Mouse (Mus musculus): ENCODE data around the gene Msl3l2.

The Msl3l2 gene

DNA sequence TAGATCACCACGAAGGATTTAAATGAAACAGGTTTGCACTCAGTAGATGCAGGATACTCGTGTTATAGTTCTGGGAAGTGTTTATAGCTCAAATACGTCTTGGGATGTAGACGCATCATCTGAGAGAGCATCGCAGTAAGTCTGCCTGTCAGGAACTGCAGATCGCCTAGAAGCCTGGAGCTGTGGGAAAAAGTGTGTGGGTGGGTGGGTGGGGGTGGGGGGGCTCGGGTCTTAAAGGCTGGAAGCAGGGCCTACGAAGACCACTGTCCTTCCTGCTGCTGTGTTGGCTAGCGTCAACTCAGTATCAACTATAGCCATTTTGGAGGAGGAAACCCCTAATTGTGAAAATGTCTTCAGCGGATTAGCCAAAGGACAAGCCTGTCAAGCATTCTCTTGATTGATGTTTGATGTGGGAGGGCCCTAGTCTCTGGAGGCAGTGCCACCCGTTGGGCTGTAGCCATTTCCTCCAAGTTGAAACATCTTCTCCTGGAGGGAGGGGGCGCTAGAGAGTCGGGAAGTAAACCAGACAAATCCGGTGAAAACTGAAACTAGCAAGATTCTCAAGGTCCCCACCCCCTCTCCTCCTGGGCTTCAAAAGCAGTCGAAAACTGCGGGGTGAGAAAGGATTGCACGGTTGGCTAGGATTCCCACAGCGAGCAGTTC, at the start of gene Msl3l2:
Gene Msl3l2, plus strand, starts transcription at position 585 of the 663 bp plus-strand sequence.
- DNase-seq (ENCODE audit: low spot score in 2 of 2) = peak; percentile 80 to 87

DNA sequence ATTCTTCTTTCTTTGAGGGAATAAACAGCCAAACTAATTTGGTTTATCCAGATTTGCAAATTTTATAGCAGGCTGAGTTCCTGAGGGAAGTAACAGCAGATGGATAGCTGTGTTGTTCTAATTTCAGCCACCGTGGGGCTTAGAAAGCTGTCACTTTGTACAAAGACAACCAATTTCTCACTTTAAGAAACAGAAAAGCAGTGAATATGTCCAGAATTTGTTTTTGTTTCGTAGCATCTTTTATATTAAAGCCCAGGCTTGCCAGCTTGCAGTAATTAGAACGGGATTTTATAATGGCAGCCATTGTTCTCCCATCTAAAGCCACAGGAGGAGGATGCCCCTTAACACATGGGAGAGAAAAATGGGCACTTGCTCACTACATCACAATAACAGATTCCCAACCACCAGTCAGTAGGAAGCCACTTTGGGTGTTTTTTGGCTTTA, 47.7 kb upstream of the Msl3l2 start:
- no peak for DNase-seq (ENCODE audit: low spot score in 2 of 2)

GRCm38 (mm10) chr10:56061238-56061830, 45.4 kb upstream of the Msl3l2 start:
- DNase-seq (ENCODE audit: low spot score in 2 of 2) = no peak

DNA sequence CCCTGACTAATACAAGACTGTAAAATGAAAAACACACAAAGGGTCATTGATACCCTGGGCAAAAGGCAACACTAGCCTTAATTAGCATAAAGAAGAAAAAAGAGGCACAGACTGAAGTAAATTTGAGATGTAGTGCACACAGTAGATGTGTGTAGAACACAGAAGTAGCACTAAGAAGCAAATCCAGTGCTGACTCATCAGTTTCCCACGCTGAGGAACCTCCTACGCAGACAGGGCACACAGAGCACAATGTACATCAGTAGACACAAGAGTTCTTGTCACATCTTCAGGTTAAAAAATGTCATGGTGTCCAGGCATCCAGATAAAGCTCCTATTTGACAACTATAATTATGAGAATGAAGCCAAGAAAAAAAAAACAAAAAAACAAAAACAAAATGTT, 44.0 kb upstream of the Msl3l2 start:
- DNase-seq (ENCODE audit: low spot score in 2 of 2) = no peak

DNA sequence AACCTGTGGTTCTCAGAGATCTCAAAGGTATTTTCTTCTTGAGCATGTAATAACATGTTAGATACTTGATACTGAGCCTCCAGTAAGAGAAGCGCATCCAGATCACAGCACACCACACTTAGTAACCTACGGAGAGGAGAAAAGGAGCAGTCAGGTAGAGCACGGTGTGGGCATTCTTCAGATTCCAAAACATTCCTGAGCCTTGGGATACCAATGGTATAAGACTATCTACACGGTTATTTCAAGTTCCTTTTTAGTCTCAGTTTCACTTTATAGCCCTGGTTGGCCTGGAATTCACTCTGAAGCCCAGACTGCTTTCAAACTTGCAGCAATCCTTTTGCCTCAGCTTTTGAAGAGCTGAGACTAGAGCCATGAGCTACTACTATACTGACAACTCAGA, 17.0 kb upstream of the Msl3l2 start:
- no peak for DNase-seq (ENCODE audit: low spot score in 2 of 2)

DNA sequence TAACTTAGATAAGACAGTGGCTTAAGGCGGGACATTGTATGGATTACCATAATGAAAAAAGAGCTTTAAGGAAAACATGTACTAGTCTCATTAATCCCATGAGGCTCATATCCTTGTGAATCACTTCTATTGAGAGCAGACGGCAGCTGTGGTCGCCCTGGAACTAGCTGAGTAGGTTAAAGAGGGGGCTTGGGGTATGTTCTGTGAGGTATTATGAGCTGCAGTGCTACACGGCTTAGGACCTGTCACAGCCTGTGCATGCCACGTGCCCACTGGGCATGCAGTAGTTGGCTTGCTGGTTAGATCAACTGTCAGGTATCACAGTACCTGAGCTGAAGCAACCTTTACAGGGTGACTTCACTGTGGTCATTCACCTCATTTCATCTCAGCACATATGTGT, 12.1 kb upstream of the Msl3l2 start:
- no peak for DNase-seq (ENCODE audit: low spot score in 2 of 2)

- DNase-seq (ENCODE audit: low spot score in 2 of 2) = no peak
These were observed 10.0 kb upstream of the Msl3l2 start for GRCm38 (mm10) chr10:56096757-56097156.

DNA sequence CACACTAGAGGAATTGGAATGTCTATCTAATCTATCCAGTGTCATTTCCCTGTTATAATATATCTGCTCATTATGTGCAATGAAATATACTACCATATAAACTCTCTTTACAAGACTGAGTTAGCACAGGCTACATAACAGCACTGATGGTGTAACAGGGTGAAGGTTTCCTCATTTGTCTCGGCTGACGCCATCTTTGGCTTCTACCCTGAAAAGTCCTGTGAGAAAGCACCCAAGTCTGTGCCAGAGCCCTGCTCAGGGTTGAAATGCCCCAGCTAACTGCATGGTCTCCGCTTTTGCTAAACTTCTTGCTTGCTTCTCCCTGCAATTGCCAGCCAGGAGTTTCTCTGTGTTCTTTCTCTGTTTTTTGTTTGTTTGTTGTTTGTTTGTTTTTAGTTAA, 7.6 kb upstream of the Msl3l2 start:
- DNase-seq (ENCODE audit: low spot score in 2 of 2) = no peak

- DNase-seq (ENCODE audit: low spot score in 2 of 2) = no peak
These were observed 6.9 kb upstream of the Msl3l2 start for GRCm38 (mm10) chr10:56099641-56100310.

DNA sequence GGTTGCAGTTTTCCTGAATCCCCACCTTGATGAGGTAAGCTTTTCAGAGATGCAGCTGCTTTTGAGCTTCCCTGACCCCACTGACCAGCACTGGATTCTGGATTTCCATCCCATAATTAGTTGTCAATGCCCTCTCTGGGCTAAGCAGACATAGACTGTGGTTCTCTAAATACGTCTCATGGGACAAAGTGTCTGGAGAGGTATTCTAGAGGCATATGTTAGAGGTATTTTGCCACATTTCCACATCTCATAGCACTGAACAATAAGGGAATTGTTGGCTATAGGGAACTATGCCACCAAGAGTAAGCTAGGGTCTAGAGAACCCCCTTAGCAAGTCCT, 248 bp downstream of the Msl3l2 start:
- DNase-seq (ENCODE audit: low spot score in 2 of 2) = no peak

- peak; percentile 46 to 63 for DNase-seq (ENCODE audit: low spot score in 2 of 2)
These were observed 8.4 kb downstream of the Msl3l2 start for GRCm38 (mm10) chr10:56114951-56115635.

GRCm38 (mm10) chr10:56115636-56116180, 9.0 kb downstream of the Msl3l2 start:
- DNase-seq (ENCODE audit: low spot score in 2 of 2) = peak in 1 of 2 experiments; percentile 26

DNA sequence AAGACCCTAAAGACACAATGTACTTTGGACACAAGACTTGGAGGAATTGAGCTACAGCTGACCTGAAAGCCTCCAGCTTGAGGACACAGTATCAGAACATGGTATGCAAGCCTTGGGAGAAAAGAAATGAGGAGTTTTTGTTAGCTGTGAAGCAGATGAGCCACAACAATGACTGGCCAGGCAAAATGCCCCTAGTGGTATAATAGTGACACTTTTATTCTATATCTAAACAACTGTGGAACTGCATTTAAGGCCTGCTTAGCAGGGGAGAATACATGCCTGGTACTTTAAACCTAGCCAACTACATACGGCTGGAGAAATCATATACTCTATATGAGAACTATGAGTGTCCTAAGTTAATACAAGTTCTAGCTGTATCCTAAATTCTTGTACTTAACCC, 20.3 kb downstream of the Msl3l2 start:
- no peak for DNase-seq (ENCODE audit: low spot score in 2 of 2)

DNA sequence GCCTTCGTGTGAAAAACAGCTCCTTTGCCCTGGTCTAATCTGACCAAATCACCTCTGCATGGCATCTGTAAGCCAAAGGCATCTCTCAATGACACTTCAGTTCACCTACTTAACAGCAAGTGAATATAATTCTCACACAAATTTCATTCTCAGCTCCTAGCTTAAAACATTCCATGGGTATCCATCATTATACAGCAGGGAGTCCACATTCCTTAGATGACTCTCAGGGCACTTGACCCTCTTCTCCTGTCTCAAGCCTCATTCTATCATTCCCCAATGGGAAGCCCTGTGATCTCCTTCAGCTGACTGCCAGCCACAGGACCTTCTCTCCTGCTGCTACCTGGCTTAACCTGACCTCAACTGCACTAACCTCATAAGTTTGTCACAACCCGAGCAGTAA, 22.9 kb downstream of the Msl3l2 start:
- DNase-seq (ENCODE audit: low spot score in 2 of 2) = no peak

GRCm38 (mm10) chr10:56137191-56137590, 30.5 kb downstream of the Msl3l2 start:
- DNase-seq (ENCODE audit: low spot score in 2 of 2) = no peak

DNA sequence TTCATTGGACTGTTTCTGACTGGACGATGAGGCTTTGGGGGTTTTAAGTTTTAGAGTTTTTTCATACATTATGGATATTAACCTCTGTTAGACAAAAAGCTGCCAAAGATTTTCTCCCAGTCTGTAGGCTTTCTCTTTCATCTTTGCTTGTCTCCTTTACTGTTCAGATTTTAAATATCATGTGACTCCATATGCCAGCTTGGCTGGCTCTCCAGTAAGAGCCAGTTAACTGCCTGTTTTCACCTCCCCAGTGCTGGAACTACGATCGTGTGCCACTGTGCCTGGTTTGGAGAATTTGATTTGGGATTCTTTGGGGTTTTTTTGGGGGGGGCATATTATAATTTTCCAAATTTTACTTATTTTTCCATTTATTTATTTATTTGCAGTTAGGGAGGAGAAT, 42.2 kb downstream of the Msl3l2 start:
- no peak for DNase-seq (ENCODE audit: low spot score in 2 of 2)

DNA sequence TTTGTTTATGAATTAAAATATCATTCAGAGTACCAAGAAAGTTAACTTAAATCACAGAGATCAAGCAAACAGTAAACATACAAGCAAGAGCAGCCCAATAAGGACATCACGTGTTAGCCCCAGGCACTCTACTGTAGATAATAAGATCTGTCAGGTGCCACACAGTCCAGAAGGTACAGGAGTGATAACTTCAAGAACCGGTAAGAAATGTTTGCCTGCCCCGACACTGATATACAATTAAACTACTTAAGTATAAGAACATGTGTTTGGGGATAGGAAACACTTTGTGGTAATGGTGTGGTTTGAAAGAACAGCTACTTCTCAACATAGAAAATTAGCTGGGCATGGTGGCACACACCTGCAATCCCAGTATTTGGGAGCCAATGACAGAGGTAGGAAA, 50.2 kb downstream of the Msl3l2 start:
- DNase-seq (ENCODE audit: low spot score in 2 of 2) = no peak

DNA sequence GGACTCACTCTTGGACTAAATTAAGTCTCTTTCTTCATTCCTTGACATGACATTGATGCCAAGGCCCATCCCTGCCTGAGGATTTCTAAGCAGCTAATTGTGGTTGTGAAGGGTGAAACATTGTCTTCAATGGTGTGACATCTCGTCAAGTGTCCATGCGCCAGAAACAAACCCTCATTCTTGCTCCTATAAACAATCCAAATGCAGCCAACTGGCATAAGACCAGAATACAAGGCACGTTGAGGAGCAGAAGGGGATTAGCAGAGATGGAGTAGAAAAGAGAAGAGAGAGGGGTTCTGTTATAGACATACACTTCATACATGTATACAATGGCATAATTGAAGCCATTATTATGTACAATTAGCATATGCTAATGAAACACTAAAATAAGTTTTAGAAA, 51.5 kb downstream of the Msl3l2 start:
- DNase-seq (ENCODE audit: low spot score in 2 of 2) = no peak

- DNase-seq (ENCODE audit: low spot score in 2 of 2) = no peak
These were observed 52.0 kb downstream of the Msl3l2 start for GRCm38 (mm10) chr10:56158748-56159147.

- no peak for DNase-seq (ENCODE audit: low spot score in 2 of 2)
These were observed 57.7 kb downstream of the Msl3l2 start for GRCm38 (mm10) chr10:56164411-56164810.

DNA sequence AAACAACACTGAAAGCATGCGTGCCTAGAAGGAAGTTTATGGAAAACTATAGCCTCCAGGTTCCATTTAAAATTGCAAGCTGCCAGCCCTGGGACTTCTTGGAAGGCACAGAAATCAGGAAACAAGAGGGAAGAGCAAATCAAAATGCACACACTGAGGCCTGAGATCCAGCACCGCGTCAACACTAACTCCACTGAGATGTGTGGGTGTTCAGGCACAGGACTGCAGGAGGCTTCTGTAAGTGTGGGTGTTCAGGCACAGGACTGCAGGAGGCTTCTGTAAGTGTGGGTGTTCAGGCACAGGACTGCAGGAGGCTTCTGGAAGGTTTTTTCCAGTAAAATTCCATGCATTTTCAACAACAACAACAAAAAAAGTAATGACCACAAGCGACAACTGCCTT, 59.0 kb downstream of the Msl3l2 start:
- no peak for DNase-seq (ENCODE audit: low spot score in 2 of 2)

Measured in urinary bladder, postnatal 4 days (tissue).